Mouse (Mus musculus) brain, embryonic 18.5 days (tissue): ENCODE measurements around the gene Zfyve27.
A peak's percentile ranks its signal among the peaks of the same experiment; 100 is the strongest.

Experiments
- DNase-seq: peaks from one replicate; pipeline ENCODE4 v3.0.0-alpha.2; 2012; ENCODE audit warnings: low read depth, low spot score

Gene Zfyve27

GRCm38 (mm10) chr19:42142757-42143156, 21.0 kb upstream of the Zfyve27 start:
- no peak for DNase-seq

- no peak for DNase-seq
Observed at GRCm38 (mm10) chr19:42144067-42144466, 19.7 kb upstream of the Zfyve27 start.

GRCm38 (mm10) chr19:42144541-42145167, 19.1 kb upstream of the Zfyve27 start:
- DNase-seq, result peak; percentile 58

GRCm38 (mm10) chr19:42145210-42145609, 18.5 kb upstream of the Zfyve27 start:
- no peak for DNase-seq

GRCm38 (mm10) chr19:42145731-42146130, 18.0 kb upstream of the Zfyve27 start:
- DNase-seq, result no peak

- DNase-seq, result no peak
Observed at GRCm38 (mm10) chr19:42146276-42147010, 17.3 kb upstream of the Zfyve27 start.

- DNase-seq, result no peak
Observed at GRCm38 (mm10) chr19:42147170-42147768, 16.5 kb upstream of the Zfyve27 start, which contains the start of gene Marveld1. Gene Marveld1, plus strand, starts transcription at chr19:42147400.

- DNase-seq, result no peak
Observed at GRCm38 (mm10) chr19:42147769-42148568, 15.8 kb upstream of the Zfyve27 start.

GRCm38 (mm10) chr19:42148569-42148860, 15.2 kb upstream of the Zfyve27 start:
- no peak for DNase-seq

- DNase-seq, result no peak
Observed at GRCm38 (mm10) chr19:42151990-42152389, 11.8 kb upstream of the Zfyve27 start.

- no peak for DNase-seq
Observed at GRCm38 (mm10) chr19:42157493-42158237, 6.1 kb upstream of the Zfyve27 start.

GRCm38 (mm10) chr19:42158246-42159017, 5.3 kb upstream of the Zfyve27 start:
- DNase-seq, result no peak

- no peak for DNase-seq
Observed at GRCm38 (mm10) chr19:42164188-42164587, 437 bp downstream of the Zfyve27 start.

GRCm38 (mm10) chr19:42166130-42166529, 2.4 kb downstream of the Zfyve27 start:
- DNase-seq, result no peak

GRCm38 (mm10) chr19:42166766-42167165, 3.0 kb downstream of the Zfyve27 start:
- no peak for DNase-seq

- no peak for DNase-seq
Observed at GRCm38 (mm10) chr19:42167489-42167888, 3.7 kb downstream of the Zfyve27 start.

GRCm38 (mm10) chr19:42169322-42169975, 5.7 kb downstream of the Zfyve27 start:
- DNase-seq, result no peak

- DNase-seq, result peak; percentile 85
Observed at GRCm38 (mm10) chr19:42170025-42170969, 6.5 kb downstream of the Zfyve27 start.

GRCm38 (mm10) chr19:42176841-42177240, 13.1 kb downstream of the Zfyve27 start:
- no peak for DNase-seq
